Mouse (Mus musculus) MEL (cell line): ENCODE results near the gene Nme9. TPM values are rescaled to one million over a fixed set of nuclear protein-coding genes. Genes with fewer than 3 reads are reported as not detected.

Source experiments
- DNase-seq: peaks from one replicate; pipeline ENCODE4 v3.0.0; 2011; ENCODE audit warnings: low read depth, low spot score
- H3K27ac ChIP-seq: 2 replicates; pipeline ENCODE4 v1.5.1; 2012; ENCODE audit warnings: low read depth, mild to moderate bottlenecking, control low read depth, low read length, moderate library complexity; ENCODE audit not compliant: control insufficient read depth
- H3K27me3 ChIP-seq, 2 experiments: fragments of 150-350 bp in 1 of 2; sonication (generic) in 1 of 2; 2 replicates each; pipeline ENCODE4 v1.6.1; 2012; ENCODE audit warnings: low read length in 2 of 2, mild to moderate bottlenecking in 2 of 2, improper control_type of control experiment in 1 of 2, moderate library complexity in 1 of 2; ENCODE audit not compliant: insufficient read depth in 2 of 2, control insufficient read depth in 1 of 2
- H3K36me3 ChIP-seq, 2 experiments: 2 replicates each; pipeline ENCODE4 v1.6.1; 2012 to 2014; ENCODE audit warnings: low read length in 2 of 2, improper control_type of control experiment in 1 of 2, inconsistent platforms in 1 of 2, mild to moderate bottlenecking in 1 of 2; ENCODE audit not compliant: insufficient read depth in 2 of 2, control insufficient read depth in 1 of 2
- H3K4me1 ChIP-seq, 2 experiments: fragments of 150-350 bp in 1 of 2; sonication (generic) in 1 of 2; 2 replicates each; pipeline ENCODE4 v1.6.1; 2012; ENCODE audit warnings: low read length in 2 of 2, improper control_type of control experiment in 1 of 2, mild to moderate bottlenecking in 1 of 2; ENCODE audit not compliant: insufficient read depth in 2 of 2, control insufficient read depth in 1 of 2
- H3K4me3 ChIP-seq, 2 experiments: fragments of 150-350 bp in 1 of 2; sonication (generic) in 1 of 2; 2 replicates each; pipeline ENCODE4 v1.5.1; 2012; ENCODE audit warnings: low read depth in 2 of 2, low read length in 2 of 2, mild to moderate bottlenecking in 2 of 2, moderate library complexity in 2 of 2, control low read depth in 1 of 2, improper control_type of control experiment in 1 of 2; ENCODE audit not compliant: control insufficient read depth in 1 of 2, insufficient read depth in 1 of 2
- H3K79me2 ChIP-seq: 2 replicates; pipeline ENCODE4 v1.6.1; 2012; ENCODE audit warnings: mild to moderate bottlenecking, low read length, moderate library complexity; ENCODE audit not compliant: control insufficient read depth, poor library complexity, insufficient read depth
- H3K9ac ChIP-seq: 2 replicates; pipeline ENCODE4 v1.6.1; 2012; ENCODE audit warnings: low read depth, mild to moderate bottlenecking, control low read depth, low read length, moderate library complexity; ENCODE audit not compliant: control insufficient read depth, poor library complexity, severe bottlenecking
- H3K9me3 ChIP-seq: fragments of 150-350 bp; sonication (generic); replicated peaks from 2 replicates; pipeline ENCODE4 v1.6.1; 2012; ENCODE audit warnings: mild to moderate bottlenecking, low read length, improper control_type of control experiment, moderate library complexity; ENCODE audit not compliant: insufficient read depth
- BHLHE40 ChIP-seq: IDR thresholded peaks from 2 replicates; pipeline ENCODE4 v1.6.1; 2012; ENCODE audit warnings: low read depth, mild to moderate bottlenecking, inconsistent platforms, low read length, improper control_type of control experiment, borderline replicate concordance
- CHD1 ChIP-seq: IDR thresholded peaks from 2 replicates; pipeline ENCODE4 v1.6.1; 2012; ENCODE audit warnings: low read depth, mild to moderate bottlenecking, inconsistent platforms, low read length, improper control_type of control experiment
- EP300 ChIP-seq, 2 experiments: IDR thresholded peaks; 2 replicates each; pipeline ENCODE4 v1.6.1; 2011; ENCODE audit warnings: improper control_type of control experiment in 2 of 2, low read length in 2 of 2, low read depth in 1 of 2, mild to moderate bottlenecking in 1 of 2
- ETS1 ChIP-seq: IDR thresholded peaks from 2 replicates; pipeline ENCODE4 v1.6.1; 2012; ENCODE audit warnings: low read depth, mild to moderate bottlenecking, inconsistent platforms, low read length, improper control_type of control experiment, moderate library complexity
- GATA1 ChIP-seq: IDR thresholded peaks from 2 replicates; pipeline ENCODE4 v1.6.1; 2011; ENCODE audit warnings: low read depth, low read length, improper control_type of control experiment
- JUND ChIP-seq: IDR thresholded peaks from 2 replicates; pipeline ENCODE4 v1.6.1; 2011; ENCODE audit warnings: low read depth, mild to moderate bottlenecking, improper control_type of control experiment, low read length
- MAFK ChIP-seq: IDR thresholded peaks from 2 replicates; pipeline ENCODE4 v1.6.1; 2011; ENCODE audit warnings: low read depth, mild to moderate bottlenecking, low read length, improper control_type of control experiment, borderline replicate concordance
- MAZ ChIP-seq: IDR thresholded peaks from 2 replicates; pipeline ENCODE4 v1.6.1; 2012; ENCODE audit warnings: low read depth, mild to moderate bottlenecking, inconsistent platforms, low read length, improper control_type of control experiment
- MXI1 ChIP-seq: IDR thresholded peaks from 2 replicates; pipeline ENCODE4 v1.6.1; 2011; ENCODE audit warnings: mild to moderate bottlenecking, low read depth, low read length, improper control_type of control experiment
- MYC ChIP-seq: IDR thresholded peaks from 2 replicates; pipeline ENCODE4 v1.6.1; 2011; ENCODE audit warnings: low read depth, mild to moderate bottlenecking, low read length, improper control_type of control experiment, moderate library complexity
- POLR2AphosphoS2 ChIP-seq: IDR thresholded peaks from 2 replicates; pipeline ENCODE4 v1.6.1; 2011; ENCODE audit warnings: low read length, improper control_type of control experiment
- POLR2AphosphoS5 ChIP-seq: IDR thresholded peaks from 2 replicates; pipeline ENCODE4 v1.6.1; 2012; ENCODE audit warnings: low read depth, borderline replicate concordance, mild to moderate bottlenecking, inconsistent platforms, low read length, moderate library complexity, mixed read lengths
- USF2 ChIP-seq, 2 experiments: IDR thresholded peaks; 2 replicates each; pipeline ENCODE4 v1.6.1; 2011 to 2012; ENCODE audit warnings: improper control_type of control experiment in 2 of 2, low read length in 2 of 2, borderline replicate concordance in 1 of 2, inconsistent platforms in 1 of 2, low read depth in 1 of 2, mild to moderate bottlenecking in 1 of 2; ENCODE audit not compliant: insufficient read depth in 1 of 2
- ZC3H11A ChIP-seq: IDR thresholded peaks from 2 replicates; pipeline ENCODE4 v1.6.1; 2012; ENCODE audit warnings: low read depth, mild to moderate bottlenecking, inconsistent platforms, low read length, improper control_type of control experiment
- ZNF384 ChIP-seq: IDR thresholded peaks from 2 replicates; pipeline ENCODE4 v1.6.1; 2012; ENCODE audit warnings: low read depth, mild to moderate bottlenecking, inconsistent platforms, low read length, improper control_type of control experiment
- polyA plus RNA-seq, 2 experiments: library from polyadenylated mRNA; stranded (reverse) in 1 of 2; unstranded in 1 of 2; fragments of >175 nt in 1 of 2; fragments of >200 nt in 1 of 2; gene quantifications; 2 replicates each; pipeline versions ENCODE4 v1.2.1 to v1.2.4; 2012; ENCODE audit warnings: low replicate concordance in 2 of 2, low read depth in 1 of 2; ENCODE audit not compliant: insufficient read length in 2 of 2, insufficient read depth in 1 of 2, missing spikeins in 1 of 2
- total RNA-seq: library from RNA; depleted of rRNA; stranded (reverse); fragments of 300-350 nt; gene quantifications from 2 replicates; pipeline ENCODE4 v1.2.3, GENCODE M21; 2012

Gene Nme9
- total and polyA plus RNA-seq, 3 experiments, result 0.40 to 0.92 TPM; not detected in 1

GRCm38 (mm10) chr9:99437781-99438565, 13.3 kb upstream of the Nme9 start:
- TF ChIP-seq POLR2AphosphoS5 (no peak), MAFK (no peak), POLR2AphosphoS2 (no peak), MYC (no peak), CHD1 (no peak), ZNF384 (no peak)
- TF ChIP-seq, all 39 proteins: peak for 0
- Histone ChIP-seq H3K4me3 (no peak overlapping the region), H3K27me3 (no peaks in the 10 kb centered on the region), H3K79me2 (no peaks in the 10 kb centered on the region), H3K9ac (no peak overlapping the region), H3K27ac (no peak overlapping the region), H3K9me3 (no peaks in the 10 kb centered on the region), H3K4me1 (no peaks in the 10 kb centered on the region), H3K36me3 (no peaks in the 10 kb centered on the region)
- DNase-seq, result no peak

DNA sequence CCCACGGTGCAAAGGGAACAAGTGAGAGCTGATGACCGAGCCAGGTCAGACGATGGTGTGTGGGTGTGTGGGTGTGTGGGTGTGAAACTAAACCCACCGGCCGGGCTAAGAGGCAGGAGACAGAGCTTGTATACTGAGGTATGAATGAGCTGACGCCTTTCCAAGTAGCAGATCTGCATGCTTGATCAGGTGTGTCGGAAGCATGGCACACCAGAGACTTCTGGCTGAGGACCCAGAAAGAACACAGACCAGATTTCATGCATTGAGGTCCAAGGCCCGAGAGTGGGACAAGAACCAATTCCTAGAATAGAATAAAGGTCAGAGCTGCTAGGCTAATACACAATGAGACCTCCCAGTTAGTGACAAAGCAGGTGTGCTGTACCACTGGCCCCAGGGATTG, 12.2 kb upstream of the Nme9 start:
- Histone ChIP-seq H3K4me1 (no peaks in the 10 kb centered on the region), H3K79me2 (no peaks in the 10 kb centered on the region), H3K4me3 (no peak overlapping the region)
- no peak for TF ChIP-seq JUND
- TF ChIP-seq POLR2AphosphoS5, result no peak
- no peak for TF ChIP-seq ZC3H11A
- TF ChIP-seq MXI1, result no peak
- no peak for TF ChIP-seq MAZ
- TF ChIP-seq ZNF384, result no peak
- TF ChIP-seq EP300 (IDR thresholded peaks at IDR 0.05; ENCODE audit: low read depth in 1 of 2, low read length in 2 of 2), result no peak
- no peak for TF ChIP-seq GATA1
- no peak for TF ChIP-seq BHLHE40
- no peak for TF ChIP-seq USF2 (IDR thresholded peaks at IDR 0.05; ENCODE audit: borderline replicate concordance in 1 of 2, insufficient read depth in 1 of 2, low read depth in 1 of 2, low read length in 2 of 2)
- TF ChIP-seq ETS1, result no peak
- TF ChIP-seq, all 39 proteins: peak for 0
- Histone ChIP-seq H3K27ac (no peak overlapping the region), H3K27me3 (no peaks in the 10 kb centered on the region), H3K36me3 (no peaks in the 10 kb centered on the region), H3K9me3 (no peaks in the 10 kb centered on the region), H3K9ac (no peak overlapping the region)
- no peak for DNase-seq
